ENCODE assay signal across 16 mouse cellular contexts in the genomic region with DNA sequence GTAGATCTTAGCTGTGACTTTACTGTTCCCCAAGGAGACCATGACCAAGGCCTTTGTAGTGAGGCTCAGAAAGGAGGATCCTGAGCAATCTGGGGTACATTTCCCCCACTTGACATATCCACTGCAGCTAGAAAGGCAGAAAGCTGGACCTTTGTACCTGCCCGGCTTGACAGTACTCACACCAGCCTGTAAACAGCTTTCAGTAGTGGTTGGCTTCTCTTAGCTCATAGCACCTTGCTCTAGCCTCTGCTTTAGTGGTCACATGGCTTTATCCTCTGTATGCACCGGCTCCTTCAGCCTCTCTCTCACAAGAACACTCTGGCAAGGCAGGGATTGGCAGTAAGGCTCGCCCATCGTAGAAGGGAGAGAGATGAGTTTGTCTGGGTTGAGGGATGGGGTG.
"Had no signal": no experiment of that assay in that cellular context is flagged by ENCODE, and none has a peak within 500 bp of the region (broad histone marks: within the 10 kb centered on the region; RNA-seq: fewer than 3 reads in every experiment).

No protein-coding gene starts in this region.

- H3K9ac ChIP-seq: liver, embryonic 14.5 days; lung, embryonic 14.5 days; stomach, embryonic 15.5 days had no signal

- ATAC-seq: inflammation-experienced regulatory T-cells, adult 6 months had no signal

- H3K9me3 ChIP-seq: midbrain, embryonic 10.5 days; neural tube, embryonic 13.5 days; stomach, embryonic 15.5 days had no signal

- H3K4me2 ChIP-seq: lung, embryonic 14.5 days; neural tube, embryonic 13.5 days; stomach, embryonic 15.5 days had no signal

- DNase-seq: kidney, adult 18-20 months; kidney, postnatal 14 days; lung, embryonic 14.5 days; lung, postnatal 10 days; lung, postnatal 4 days; midbrain, embryonic 14.5 days; retina, postnatal 1 day; right cerebral cortex, postnatal 4 days; spleen, adult 18-20 months; thymus, postnatal 4 days had no signal

- H3K4me1 ChIP-seq: neural tube, embryonic 13.5 days had no signal

- H3K27me3 ChIP-seq: neural tube, embryonic 13.5 days; stomach, embryonic 15.5 days had no signal

- H3K27ac ChIP-seq: left cerebral cortex, adult 2 months; liver, embryonic 14.5 days; midbrain, embryonic 10.5 days; neural tube, embryonic 13.5 days had no signal

- H3K4me3 ChIP-seq: left cerebral cortex, adult 2 months; midbrain, embryonic 10.5 days; neural tube, embryonic 13.5 days; stomach, embryonic 15.5 days had no signal
